Mouse (Mus musculus): ENCODE data around the gene Lmo2. TPM values are rescaled to one million over a fixed set of nuclear protein-coding genes. Genes with fewer than 3 reads are reported as not detected.
"Not testable (repeated sequence)": the region's sequence is repeated elsewhere in the genome, so short reads cannot be mapped to it uniquely, and the experiment has no call there.

The Lmo2 gene
- polyA plus RNA-seq, 1 experiment: 32.8 TPM

- DNase-seq (ENCODE audit: extremely low spot score in 1 of 2, low spot score in 1 of 2): no peak
Measured at GRCm38 (mm10) chr2:103971838-103972237, 14.1 kb downstream of the Lmo2 start.

DNA sequence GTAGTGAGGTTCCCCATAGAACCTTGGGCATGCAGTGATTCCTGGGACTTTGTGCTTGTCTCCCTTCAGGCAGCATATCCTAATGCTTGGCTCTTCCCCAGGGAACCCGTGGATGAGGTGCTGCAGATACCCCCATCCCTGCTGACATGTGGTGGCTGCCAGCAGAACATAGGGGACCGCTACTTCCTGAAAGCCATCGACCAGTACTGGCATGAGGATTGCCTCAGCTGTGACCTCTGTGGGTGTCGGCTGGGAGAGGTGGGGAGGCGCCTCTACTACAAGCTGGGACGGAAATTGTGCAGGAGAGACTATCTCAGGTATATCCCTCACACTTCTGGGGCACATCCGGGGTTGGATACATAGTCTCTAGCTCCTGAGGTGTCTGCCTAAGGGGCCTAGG is 18.1 kb downstream of the Lmo2 start:
- DNase-seq (ENCODE audit: extremely low spot score in 1 of 2, low spot score in 1 of 2): no peak

GRCm38 (mm10) chr2:103977216-103977615 is 19.4 kb downstream of the Lmo2 start:
- DNase-seq (ENCODE audit: extremely low spot score in 1 of 2, low spot score in 1 of 2): no peak

DNA sequence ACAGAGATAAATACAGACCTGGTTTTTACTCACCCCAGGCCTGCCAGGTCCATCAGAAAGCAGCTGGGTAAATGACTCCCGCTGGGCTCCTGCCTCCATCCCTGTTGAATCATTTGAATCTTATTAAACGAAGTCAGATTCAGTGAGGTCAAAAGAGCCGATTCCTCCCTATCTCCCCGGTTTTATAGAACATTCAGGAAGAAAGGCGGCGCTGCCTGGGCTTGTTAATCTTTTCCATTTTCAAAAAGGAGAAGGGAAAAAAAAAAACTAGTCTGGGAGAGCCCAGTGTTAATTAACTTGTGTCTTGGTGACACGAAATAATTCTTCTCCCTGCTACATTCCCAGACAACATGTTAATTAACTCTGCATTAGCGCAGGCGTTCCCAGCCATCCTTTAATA is 19.9 kb downstream of the Lmo2 start:
- DNase-seq (ENCODE audit: extremely low spot score in 1 of 2, low spot score in 1 of 2): no peak

- DNase-seq (ENCODE audit: extremely low spot score in 1 of 2, low spot score in 1 of 2): peak in 1 of 2 experiments; percentile 83
Measured at GRCm38 (mm10) chr2:103982250-103982649, 24.5 kb downstream of the Lmo2 start.

DNA sequence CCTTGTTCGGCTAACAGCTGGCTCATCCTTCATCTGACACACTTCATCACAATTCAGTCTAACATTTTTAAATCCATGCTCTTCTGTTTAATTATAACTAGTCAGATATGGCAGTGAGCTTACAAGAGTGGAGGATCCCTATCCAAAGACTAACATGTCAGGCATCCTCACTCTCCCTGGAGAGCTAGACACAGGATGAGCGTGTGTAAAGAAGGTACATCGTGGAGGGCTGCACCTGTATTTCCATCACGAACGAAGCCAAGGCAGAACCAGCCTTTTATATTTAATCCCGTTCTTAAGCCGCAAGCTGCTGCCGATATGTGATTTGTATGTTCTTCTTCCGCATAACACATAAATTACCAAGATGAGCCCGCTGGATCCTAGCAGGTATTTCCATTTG is 25.4 kb downstream of the Lmo2 start:
- no peak for DNase-seq (ENCODE audit: extremely low spot score in 1 of 2, low spot score in 1 of 2)

DNA sequence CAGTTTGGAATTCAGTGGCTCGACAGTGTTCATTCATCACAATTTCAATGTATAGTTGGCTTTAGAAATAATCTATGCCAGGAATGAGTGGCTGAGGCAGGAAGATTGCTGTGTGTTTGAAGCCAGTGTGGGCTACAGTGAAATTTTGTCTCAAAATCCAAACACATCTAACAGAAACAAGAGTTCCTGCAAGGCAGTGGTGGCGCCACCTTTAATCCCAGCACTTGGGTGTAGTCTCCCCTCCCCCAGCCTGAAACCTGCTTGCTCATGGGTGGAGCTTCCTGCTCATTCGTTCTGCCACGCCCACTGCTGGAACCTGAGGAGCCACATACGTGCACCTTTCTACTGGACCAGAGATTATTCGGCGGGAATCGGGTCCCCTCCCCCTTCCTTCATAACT is 29.8 kb downstream of the Lmo2 start:
- not testable (repeated sequence) for DNase-seq (ENCODE audit: extremely low spot score in 1 of 2, low spot score in 1 of 2)

- DNase-seq (ENCODE audit: extremely low spot score in 1 of 2, low spot score in 1 of 2): no peak
Measured at GRCm38 (mm10) chr2:103989724-103990123, 31.9 kb downstream of the Lmo2 start.

GRCm38 (mm10) chr2:103991303-103991702 is 33.5 kb downstream of the Lmo2 start:
- no peak for DNase-seq (ENCODE audit: extremely low spot score in 1 of 2, low spot score in 1 of 2)

GRCm38 (mm10) chr2:103992162-103992561 is 34.4 kb downstream of the Lmo2 start:
- DNase-seq (ENCODE audit: extremely low spot score in 1 of 2, low spot score in 1 of 2): no peak

- no peak for DNase-seq (ENCODE audit: extremely low spot score in 1 of 2, low spot score in 1 of 2)
Measured at GRCm38 (mm10) chr2:103992618-103993332, 35.0 kb downstream of the Lmo2 start.

DNA sequence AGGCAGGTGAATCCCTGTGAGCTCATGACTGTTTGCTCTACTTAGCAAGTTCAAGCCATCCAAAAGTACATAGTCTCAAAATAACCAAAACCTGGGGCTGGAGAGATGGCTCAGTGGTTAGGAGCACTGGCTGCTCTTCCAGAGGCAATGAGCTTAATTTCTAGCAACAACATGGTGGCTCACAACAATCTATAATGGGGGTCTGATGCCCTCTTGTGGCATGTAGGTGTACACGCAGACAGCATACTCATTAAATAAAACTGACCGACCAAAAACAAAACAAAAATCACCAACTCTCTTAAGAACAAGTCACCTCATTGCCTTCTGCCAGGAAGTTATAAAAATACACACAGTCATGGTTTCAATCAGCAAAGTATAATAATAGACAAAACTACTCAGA is 43.3 kb downstream of the Lmo2 start:
- DNase-seq (ENCODE audit: extremely low spot score in 1 of 2, low spot score in 1 of 2): peak in 1 of 2 experiments; percentile 30

DNA sequence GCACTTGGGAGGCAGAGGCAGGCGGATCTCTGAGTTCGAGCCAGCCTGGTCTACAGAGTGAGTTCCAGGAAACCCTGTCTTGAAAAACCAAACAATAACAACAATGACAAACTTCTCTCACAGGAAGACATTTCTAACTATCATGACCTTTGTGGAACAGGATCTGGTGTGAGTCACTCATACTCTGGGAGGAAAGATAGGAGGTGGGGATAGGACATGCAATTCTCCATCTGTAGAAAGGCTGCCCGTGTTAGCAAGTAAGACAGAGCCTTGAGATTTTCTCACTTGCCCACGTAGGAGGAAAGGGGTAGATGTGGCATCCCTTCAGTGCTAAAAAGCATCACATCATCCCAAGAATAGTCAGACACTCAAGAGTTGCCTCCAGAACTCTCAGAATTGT is 44.1 kb downstream of the Lmo2 start:
- no peak for DNase-seq (ENCODE audit: extremely low spot score in 1 of 2, low spot score in 1 of 2)

GRCm38 (mm10) chr2:104002711-104003413 is 45.1 kb downstream of the Lmo2 start:
- peak; percentile 69 to 83 for DNase-seq (ENCODE audit: extremely low spot score in 1 of 2, low spot score in 1 of 2)

- no peak for DNase-seq (ENCODE audit: extremely low spot score in 1 of 2, low spot score in 1 of 2)
Measured at GRCm38 (mm10) chr2:104007793-104008519, 50.2 kb downstream of the Lmo2 start.

- not testable (repeated sequence) for DNase-seq (ENCODE audit: extremely low spot score in 1 of 2, low spot score in 1 of 2)
Measured at GRCm38 (mm10) chr2:104008853-104009252, 51.1 kb downstream of the Lmo2 start.

DNA sequence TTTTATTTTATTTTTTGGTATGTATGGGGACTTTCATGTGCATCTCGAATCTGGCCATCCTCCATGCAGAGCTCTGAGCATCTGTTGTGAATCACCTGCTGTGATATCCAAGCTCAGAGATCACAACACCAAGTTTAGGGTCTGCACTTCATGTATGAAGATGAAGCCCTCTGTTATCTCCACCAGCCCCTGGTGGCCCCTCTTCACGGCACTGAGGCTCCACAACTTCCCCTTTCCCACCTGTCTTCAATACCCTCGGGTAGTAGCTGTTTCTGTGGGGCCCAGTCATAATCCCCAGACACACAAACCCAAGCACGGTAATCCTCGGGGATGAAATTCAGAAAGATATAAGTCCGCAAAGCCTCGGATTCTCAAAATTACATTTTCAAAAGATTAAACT is 65.3 kb downstream of the Lmo2 start:
- DNase-seq (ENCODE audit: extremely low spot score in 1 of 2, low spot score in 1 of 2): no peak

DNA sequence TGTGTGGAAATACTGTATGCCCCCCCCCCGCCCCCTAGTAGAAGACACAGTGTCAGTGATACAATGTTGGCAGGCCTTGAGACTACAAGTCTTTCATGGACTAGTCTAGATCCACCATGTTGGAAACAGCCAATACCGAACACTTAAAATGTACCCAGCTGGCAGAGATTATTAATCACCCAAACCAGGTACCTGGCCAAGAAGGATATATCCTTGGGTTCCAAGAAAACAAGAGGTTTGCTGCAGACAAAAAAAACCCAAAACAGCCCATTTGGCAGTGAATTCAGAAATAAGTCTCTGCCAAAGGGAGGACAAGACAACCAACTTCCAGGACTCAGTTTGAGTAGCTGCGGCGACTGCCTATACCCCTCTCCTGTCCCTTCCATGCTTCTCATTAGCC is 66.9 kb downstream of the Lmo2 start:
- DNase-seq (ENCODE audit: extremely low spot score in 1 of 2, low spot score in 1 of 2): no peak

GRCm38 (mm10) chr2:104027458-104028138 is 69.8 kb downstream of the Lmo2 start, which contains the start of gene Fbxo3:
Gene Fbxo3, plus strand, starts transcription at chr2:104027721.
- peak; percentile 58 to 77 for DNase-seq (ENCODE audit: extremely low spot score in 1 of 2, low spot score in 1 of 2)

- no peak for DNase-seq (ENCODE audit: extremely low spot score in 1 of 2, low spot score in 1 of 2)
Measured at GRCm38 (mm10) chr2:104028139-104028723, 70.4 kb downstream of the Lmo2 start, which contains the start of gene 4931422A03Rik. Gene 4931422A03Rik, minus strand, starts transcription at chr2:104028361.
